Mouse (Mus musculus): ENCODE measurements at regions not wholly inside any gene's neighbourhood (a gene's known extent, or its start where the extent isn't known, plus 50 kb on each side); places are given as distances from the start of the nearest gene placed in this dataset.
"Not testable (repeated sequence)": the region's sequence is repeated elsewhere in the genome, so short reads cannot be mapped to it uniquely, and the experiment has no call there.

- no peak for DNase-seq (ENCODE audit: low spot score in 2 of 2)
These were observed 52.0 kb upstream of the Trpm1 start for GRCm38 (mm10) chr7:64101679-64102078.

- DNase-seq (ENCODE audit: low spot score in 2 of 2) = no peak
These were observed 54.0 kb upstream of the Trpm1 start for GRCm38 (mm10) chr7:64099606-64100005.

DNA sequence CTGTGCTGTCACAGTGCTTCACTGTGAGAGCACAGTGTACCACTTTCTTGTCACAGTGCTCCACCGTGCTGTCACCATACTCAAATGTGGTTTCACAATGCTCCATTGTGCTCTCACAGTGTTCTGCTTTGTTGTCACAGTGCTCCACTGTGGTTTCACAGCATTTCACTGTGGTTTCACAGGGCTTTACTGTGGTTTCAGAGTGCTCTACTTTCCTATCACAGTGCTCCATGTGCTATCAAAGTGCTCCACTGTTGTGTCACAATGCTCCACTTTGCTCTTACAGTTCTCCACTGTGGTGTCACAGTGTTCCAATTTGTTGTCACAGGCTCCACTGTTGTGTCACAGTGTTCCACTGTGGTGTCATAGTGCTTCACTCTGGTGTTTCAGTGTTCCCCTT lies 63.6 kb upstream of the Trpm1 start:
- DNase-seq (ENCODE audit: low spot score in 2 of 2) = no peak

GRCm38 (mm10) chr7:64089034-64089433 lies 64.6 kb upstream of the Trpm1 start:
- no peak for DNase-seq (ENCODE audit: low spot score in 2 of 2)

- not testable (repeated sequence) for DNase-seq (ENCODE audit: low spot score in 2 of 2)
These were observed 69.7 kb upstream of the Trpm1 start for GRCm38 (mm10) chr7:64083978-64084377.

- DNase-seq (ENCODE audit: low spot score in 2 of 2) = no peak
These were observed 71.0 kb upstream of the Trpm1 start for GRCm38 (mm10) chr7:64082651-64083050.

DNA sequence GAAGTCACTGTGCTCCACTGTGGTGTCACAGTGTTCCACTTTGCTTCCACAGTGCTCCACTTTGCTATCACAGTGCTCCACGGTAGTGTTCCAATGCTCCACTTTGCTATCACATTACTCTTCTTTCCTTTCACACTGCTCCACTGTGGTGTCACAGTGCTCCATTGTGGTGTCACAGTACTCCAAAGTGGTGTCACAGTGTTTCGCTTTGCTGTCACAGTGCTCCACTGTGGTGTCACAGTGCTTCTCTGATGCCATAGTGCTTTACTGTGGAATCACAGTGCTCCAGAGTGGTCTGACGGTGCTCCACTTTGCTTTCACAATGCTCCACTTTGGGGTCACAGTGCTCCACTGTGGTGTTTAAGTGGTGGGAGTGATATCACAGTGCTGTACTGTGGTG lies 71.4 kb upstream of the Trpm1 start:
- DNase-seq (ENCODE audit: low spot score in 2 of 2) = no peak

GRCm38 (mm10) chr7:64081618-64082017 lies 72.0 kb upstream of the Trpm1 start:
- DNase-seq (ENCODE audit: low spot score in 2 of 2) = no peak

DNA sequence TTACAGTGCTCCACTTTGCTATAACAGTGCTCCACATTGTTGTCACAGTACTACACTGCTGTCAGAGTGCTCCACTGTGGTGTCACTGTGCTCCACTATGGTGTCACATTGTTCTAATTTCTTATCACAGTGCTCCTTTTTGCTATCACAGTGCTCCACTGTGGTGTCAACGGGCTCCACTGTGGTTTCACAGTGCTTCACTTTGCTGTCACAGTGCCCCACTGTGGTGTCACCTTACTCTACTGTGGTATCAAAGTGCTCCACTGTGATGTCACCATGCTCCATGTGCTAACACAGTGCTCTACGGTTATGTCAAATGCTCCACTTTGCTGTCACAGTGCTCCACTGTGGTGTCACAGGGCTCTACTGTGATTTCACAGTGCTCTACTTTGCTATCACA lies 72.6 kb upstream of the Trpm1 start:
- no peak for DNase-seq (ENCODE audit: low spot score in 2 of 2)

GRCm38 (mm10) chr7:64079301-64079700 lies 74.3 kb upstream of the Trpm1 start:
- DNase-seq (ENCODE audit: low spot score in 2 of 2) = no peak

- no peak for DNase-seq (ENCODE audit: low spot score in 2 of 2)
These were observed 75.0 kb upstream of the Trpm1 start for GRCm38 (mm10) chr7:64078646-64079045.

DNA sequence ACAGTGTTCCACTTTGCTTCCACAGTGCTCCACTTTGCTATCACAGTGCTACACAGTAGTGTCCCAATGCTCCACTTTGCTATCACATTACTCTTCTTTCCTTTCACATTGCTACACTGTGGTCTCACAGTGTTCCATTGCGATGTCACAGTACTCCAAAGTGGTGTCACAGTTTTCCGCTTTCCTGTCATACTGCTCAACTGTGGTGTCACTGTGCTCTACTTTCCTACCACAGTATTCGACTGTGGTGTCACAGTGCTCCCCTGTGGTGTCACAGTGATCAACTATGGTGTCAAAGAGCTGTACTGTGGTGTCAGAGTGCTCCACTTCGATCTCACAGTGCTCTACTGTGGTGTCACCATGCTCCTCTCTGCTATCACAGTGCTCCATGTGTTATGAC lies 76.1 kb upstream of the Trpm1 start:
- DNase-seq (ENCODE audit: low spot score in 2 of 2) = no peak

DNA sequence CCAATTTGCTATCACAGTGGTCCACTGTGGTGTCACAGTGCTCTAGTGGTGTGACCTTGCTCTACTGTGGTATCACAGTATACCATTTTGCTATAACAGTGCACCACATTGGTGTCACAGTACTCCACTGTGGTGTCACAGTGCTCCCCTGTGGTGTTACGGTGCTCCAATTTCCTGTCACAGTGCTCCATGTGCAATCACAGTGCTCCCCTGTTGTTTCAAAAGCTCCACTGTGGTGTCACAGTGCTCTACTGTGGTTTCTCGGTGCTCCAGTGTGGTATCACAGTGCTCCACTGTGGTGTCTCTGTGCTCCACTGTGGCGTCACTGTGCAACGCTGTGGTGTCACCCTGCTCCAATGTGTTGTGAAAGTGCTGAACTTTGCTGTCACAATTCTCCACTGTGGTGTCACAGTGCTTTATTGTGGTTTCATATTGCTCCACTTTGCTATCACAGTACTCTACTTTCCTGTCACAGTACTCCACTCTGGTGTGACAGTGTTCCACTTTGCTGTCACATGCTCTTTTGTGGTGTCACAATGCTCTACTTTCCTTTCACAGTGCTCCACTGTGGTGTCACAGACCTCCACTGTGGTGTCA lies 76.8 kb upstream of the Trpm1 start:
- DNase-seq (ENCODE audit: low spot score in 2 of 2) = no peak

GRCm38 (mm10) chr7:64075696-64076313 lies 77.8 kb upstream of the Trpm1 start:
- DNase-seq (ENCODE audit: low spot score in 2 of 2) = no peak

DNA sequence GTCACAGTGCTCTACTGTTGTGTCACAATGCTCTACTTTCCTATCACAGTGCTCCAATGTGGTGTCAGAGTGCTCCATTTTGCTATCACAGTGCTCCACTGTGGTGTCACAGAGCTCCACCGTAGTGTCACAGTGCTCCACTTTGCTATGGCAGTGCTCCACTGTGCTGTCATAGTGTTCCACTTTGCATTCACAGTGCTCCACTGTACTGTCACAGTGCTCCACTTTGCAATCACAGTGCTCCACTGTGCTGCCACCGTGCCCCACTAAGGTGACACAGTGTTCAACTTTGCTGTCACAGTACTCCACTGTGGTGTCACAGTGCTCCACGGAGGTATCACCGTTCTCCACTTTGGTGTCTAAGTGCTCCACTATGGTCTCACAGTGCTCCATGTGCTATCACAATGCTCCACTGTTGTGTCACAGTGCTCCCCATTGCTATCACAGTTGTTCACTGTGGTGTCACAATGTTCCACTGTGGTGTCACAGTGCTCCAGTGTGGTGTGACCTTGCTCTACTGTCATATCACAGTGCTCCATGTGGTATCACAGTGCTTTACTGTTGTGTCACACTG lies 78.9 kb upstream of the Trpm1 start:
- DNase-seq (ENCODE audit: low spot score in 2 of 2) = no peak

- DNase-seq (ENCODE audit: low spot score in 2 of 2) = no peak
These were observed 79.4 kb upstream of the Trpm1 start for GRCm38 (mm10) chr7:64074186-64074585.

DNA sequence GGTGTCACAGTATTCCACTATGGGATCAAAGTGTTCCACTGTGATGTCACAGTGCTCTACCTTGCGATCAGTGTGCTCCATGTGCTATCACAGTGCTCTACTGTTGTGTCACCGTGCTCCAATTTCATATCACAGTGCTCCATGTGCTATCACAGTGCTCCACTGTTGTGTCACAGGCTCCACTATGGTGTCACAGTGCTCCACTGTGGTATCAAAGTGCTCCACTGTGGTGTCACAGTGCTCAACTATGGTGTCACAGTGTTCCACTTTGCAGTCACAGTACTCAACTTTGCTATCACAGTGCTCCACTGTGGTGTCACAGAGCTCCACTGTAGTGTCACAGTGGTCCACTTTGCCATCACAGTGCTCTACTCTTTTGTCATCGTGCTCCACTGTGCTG lies 79.9 kb upstream of the Trpm1 start:
- DNase-seq (ENCODE audit: low spot score in 2 of 2) = no peak

DNA sequence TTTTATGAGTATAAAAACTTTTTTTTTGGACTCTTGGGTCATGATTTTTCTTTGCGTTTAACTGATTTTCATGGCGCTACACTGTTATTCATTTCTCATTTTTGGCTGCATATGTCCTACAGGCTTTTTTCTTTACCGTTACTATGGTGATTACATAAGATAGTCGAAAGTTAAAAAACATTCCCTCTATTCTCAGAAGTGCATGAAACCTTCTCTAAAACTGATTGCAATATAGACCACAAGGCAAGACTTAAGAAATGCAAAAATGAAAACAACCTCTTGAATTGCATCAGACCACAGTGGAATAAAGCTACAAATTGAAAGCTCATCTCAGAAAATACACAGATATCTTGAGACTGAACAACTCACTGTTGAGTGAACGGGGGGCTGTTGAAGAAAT lies 82.7 kb upstream of the Trpm1 start:
- DNase-seq (ENCODE audit: low spot score in 2 of 2) = no peak

DNA sequence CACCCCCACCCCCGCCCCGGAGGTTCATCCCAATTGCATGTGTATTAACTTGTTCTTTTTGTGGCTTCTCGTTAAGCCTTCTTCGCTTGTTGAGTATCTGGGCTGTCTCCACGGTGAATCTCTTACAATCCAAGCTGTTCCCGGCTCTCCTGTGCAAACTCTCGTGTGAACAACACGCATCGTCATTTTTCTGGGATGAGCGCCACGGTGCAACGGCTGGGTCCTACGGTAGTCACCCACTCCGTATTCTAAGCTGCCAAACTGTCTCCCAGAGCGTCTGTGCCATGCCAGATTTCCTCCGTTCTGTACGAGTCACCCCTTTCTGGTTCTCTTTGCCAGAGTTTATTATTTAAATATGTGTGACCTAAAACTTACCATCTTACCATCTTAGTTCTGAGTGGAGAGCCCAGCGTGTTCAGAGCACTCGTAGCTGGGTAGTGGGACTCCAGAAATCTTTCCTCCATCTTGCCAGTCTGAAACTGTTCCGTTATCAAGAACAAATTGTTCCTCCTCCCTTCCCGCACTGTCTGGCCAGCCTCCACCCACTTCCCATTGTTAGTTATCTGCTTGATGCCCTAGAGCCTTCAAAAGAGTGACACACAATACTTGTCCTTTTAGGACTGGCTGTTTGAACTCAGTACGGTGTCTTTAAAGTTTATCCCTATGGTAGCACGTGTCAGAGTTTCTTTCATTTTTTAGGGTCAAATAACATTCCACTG lies 87.9 kb upstream of the Trpm1 start:
- DNase-seq (ENCODE audit: low spot score in 2 of 2) = no peak

GRCm38 (mm10) chr7:64064460-64065241 lies 89.0 kb upstream of the Trpm1 start:
- peak in 1 of 2 experiments; percentile 24 for DNase-seq (ENCODE audit: low spot score in 2 of 2)

DNA sequence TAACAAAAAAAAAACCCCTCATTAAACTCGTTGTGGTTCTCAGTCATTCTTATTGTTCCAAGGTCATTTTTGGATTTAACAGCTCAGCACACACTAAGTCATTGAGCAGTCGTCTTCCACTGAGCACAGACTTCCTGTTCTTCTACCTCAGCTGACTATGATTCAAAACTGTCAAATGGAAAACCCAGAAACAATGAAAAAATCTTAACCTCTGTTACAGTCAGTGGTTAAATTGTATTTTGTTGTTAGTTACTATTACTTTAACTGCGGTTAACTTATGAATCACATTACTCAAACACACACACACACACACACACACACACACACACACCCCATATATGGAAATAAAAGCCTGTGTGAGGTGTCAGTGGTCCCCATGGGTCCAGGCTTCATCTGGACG lies 92.5 kb upstream of the Trpm1 start:
- DNase-seq (ENCODE audit: low spot score in 2 of 2) = no peak

- DNase-seq (ENCODE audit: low spot score in 2 of 2) = no peak
These were observed 93.1 kb upstream of the Trpm1 start for GRCm38 (mm10) chr7:64060582-64060981.
